Mouse (Mus musculus) urinary bladder, postnatal 14 days (tissue): ENCODE measurements at regions not wholly inside any gene's neighbourhood (a gene's known extent, or its start where the extent isn't known, plus 50 kb on each side); places are given as distances from the start of the nearest gene placed in this dataset.

Source experiments
- DNase-seq: peaks from one replicate; pipeline ENCODE4 v3.0.0; 2021; ENCODE audit warnings: low spot score

DNA sequence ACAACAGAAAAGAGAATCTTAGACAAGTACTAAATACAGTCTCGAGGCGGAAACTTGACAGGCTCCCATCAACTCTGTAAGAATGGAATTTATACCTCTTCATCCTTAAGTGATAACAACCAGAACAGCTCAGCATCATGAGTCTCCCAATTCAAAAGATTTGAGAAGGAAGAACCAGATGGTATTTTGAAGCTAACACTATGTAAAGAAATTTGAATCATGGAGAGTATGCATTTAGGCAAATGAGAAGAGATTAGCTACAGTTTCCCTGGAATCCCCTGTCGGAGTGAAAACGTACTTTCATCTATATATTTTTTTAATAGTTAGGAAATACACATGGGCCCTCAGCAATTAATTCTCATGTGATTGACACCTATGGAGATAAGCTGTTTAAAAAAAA lies 140.9 kb downstream of the Nrip1 start:
- no peak for DNase-seq

DNA sequence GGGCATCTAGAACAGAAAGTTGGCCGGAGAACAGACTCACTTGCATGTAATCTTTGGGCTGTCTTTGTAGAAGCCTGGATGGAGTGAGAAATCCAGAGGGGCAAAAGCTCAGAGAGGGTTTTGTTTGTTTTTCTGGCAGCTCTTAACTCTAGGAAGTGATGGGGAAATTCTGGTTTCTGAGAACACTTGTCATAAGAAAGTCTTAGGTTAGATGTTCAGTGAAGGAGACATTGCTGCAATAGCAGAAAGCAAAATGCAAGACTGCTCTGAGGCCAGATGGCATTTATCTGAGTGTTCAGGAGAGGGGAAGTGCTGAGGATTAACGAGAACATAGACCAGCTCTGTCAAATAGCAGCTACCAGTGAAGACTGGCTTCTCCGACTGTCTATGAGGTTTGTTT lies 141.5 kb downstream of the Nrip1 start:
- no peak for DNase-seq

DNA sequence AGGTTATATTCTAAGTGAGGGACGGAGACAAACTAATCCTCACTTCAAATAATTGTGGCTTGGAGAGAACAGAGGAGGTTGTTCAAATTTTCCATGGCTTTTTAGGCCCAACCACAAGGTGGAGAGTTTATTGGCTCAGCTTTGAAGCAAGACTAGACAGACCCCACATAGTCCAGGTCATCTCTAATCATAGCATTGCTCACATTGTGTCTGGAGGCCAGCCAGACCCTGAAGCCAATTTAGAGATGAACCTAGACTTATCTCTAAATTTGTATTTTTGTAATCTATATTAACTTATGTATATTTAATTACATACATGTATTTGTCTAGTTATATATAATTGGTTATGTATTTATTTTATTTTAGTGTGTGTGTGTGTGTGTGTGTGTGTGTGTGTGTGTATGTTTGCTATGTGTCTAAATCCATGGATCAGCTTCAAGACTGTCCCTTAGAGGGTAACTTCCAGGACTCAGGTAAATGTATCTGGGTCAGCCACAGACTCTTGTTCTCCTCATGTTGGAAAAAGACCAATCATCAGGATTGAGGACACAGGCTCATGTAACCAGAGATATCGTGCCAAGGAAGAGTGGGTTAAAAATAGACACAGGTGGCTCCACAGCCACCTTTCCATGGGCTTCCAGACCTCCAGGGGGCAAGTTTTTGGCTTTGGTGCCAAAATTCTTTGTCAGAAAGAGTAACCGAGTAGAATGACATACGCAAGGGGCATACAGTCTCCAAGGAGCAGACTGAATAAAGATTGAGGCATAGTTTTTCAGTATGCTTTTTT lies 142.9 kb downstream of the Nrip1 start:
- no peak for DNase-seq

DNA sequence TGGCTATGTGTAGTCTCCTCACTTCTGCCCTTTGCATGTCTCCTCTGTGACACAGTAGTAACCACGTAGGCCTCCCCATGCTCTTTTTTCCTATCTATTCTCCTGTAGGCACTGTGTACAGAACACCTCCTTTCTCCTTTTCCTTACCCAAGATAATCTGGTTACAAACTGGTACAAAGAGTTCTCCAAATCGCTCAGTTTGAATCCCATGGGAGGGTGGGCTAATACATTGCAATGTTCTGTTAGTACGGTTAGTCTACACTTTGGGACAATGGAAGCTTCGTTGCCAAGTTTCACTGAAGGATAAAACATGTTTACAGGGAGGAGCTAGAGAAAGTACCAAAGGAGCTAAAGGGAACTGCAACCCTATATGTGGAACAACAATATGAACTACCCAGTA lies 145.2 kb downstream of the Nrip1 start:
- no peak for DNase-seq

DNA sequence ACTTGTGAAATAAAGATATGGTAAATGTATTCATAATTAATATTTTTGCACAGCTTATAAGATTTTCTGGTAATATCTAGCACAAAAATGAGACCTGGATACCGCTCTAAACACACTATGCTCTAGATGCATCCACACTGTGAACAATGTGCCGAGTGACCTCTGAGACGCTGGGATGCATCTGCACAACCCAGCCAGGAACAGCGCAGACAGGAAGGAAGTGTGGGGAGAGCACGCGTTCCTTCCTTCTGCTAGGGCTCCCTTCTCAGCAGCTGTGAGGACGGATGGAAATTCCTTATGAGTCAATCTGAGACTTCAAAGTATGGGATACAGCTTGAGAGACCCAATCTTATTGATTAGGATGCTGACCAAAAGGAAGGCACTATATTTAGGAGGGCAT lies 147.2 kb downstream of the Nrip1 start:
- DNase-seq = no peak

DNA sequence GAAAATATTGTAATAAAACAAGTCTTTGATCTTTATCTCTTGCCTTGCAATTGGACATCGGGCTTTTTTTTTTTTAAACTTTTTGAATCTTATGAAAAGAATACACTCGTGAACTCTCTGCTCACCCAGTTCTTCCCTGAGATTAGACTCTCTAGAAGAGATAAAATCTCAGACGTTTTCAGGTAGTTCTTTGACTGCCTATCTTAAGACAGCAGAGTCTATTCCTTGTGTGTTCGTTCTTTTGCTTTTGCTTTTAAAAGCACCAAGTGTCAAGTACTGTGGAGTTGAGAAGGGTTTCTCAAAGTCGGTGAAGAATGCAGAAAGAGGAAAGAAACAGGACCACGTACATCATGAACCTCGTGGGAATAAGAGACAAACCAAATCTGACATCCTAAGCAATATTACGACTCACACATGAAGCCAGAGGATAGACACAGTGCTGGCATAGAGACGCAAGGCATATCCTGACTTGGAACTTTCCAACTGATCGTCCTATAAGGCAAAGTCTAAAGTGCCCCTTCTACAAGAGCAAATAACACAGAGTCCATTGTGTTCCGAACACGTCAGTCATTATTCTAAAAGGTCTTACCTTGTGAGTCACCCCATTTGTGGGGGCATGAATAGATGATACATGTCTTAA lies 147.9 kb downstream of the Nrip1 start:
- no peak for DNase-seq

DNA sequence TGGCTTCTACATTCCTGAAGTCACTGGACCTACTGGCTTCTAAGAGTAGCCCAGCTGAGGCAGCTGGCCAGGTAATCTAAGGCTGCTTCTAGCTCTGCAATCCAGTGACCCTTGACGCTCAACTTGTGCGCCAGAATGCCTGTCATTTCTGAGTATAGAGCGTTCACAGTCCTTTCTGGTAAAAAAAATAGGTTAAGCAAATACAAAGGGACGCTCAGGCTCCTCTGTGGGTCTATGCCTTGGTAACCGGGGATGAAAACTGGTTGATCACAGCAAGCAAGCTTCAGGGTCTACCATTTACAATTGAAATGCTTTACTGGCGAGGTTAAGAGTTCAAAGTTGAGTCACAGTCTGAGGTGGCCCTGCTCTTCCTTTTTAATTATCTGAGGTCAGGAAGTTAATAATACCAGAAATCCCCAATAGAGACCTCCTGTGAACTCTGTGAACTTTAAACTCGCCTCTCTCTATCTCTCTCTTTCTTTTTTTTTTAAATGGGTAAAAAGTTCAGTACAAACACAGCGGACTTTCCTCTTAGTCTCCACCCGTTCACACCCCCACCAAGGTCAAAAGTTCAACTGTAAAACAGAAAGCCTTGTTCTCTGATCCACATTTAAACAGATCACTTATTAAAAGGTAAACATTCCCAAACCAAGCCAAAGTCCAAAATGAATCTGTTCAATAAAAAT lies 148.6 kb downstream of the Nrip1 start:
- DNase-seq = no peak

DNA sequence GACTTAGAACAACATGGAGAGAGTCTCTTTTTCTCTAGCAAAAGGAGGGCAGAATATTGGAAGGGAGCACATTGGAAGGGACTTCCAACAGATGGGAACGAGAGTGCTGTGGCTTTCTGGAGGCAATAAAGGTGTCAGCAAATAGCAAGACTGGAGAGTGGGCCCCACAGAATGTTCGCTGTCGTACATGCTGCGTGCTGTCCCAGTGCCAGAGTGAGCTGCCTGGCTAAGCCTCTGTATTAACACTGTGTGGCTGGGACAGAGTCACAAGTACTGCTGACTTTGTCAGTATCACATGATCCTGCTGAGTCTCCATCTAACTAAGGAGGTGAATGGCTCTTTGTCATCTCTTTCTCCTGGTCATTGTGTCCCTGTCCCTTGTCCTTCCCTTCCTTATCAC lies 149.9 kb downstream of the Nrip1 start:
- no peak for DNase-seq

DNA sequence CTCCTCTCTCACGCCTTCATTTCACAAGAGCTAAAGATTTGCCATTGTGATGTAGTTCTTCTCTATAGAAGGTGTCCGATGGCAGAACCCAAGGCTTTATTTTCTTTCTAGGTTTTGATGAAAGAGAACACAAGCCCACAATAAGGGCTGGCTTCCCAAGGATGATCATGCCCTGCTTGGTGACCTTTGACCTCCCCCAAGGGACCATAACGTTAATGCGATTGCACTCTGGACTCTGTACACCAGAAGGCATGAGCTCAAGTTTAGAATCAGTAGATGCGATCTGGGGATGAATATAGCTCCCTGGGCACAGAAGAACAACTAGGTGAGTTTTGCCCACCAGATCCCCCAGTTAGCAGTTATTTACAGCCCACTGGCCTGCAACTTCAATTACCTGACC lies 150.7 kb downstream of the Nrip1 start:
- DNase-seq = no peak

DNA sequence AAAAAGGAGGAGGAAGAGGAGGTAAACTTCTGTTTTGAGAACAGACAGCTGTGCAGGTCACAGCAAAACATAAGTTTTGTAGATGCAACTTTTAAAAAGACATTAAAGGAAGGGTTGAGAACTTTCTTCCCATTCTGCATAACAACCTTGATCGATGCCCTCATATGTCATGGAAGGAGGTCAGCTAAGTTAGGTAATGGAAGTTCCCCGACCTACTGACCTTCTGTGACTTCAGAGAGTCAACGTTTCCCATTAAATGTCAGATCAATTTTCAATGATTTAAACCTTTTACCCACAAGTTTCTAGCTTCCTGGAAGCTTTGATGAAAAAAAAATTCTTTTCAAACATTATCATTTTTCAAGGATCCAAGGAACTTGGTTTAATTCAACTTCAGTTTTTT lies 153.2 kb downstream of the Nrip1 start:
- DNase-seq = no peak

DNA sequence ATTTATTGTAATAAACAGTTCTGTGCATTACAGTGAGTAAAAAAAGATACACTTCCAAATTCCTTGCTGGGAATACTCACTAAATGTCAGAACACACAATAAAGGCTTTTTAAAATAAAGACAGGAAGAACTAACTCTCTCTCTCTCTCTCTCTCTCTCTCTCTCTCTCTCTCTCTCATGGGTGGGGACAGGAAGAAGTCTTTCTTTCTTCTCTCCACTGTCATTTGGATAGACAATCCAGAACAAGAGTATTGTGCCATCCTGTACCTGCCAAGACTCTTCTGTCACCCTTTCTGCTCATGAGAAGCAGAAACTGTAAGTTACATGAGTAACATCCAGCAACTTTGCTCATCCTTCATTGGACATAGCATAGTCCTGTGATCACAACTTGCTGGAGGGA lies 154.4 kb downstream of the Nrip1 start:
- DNase-seq = no peak

DNA sequence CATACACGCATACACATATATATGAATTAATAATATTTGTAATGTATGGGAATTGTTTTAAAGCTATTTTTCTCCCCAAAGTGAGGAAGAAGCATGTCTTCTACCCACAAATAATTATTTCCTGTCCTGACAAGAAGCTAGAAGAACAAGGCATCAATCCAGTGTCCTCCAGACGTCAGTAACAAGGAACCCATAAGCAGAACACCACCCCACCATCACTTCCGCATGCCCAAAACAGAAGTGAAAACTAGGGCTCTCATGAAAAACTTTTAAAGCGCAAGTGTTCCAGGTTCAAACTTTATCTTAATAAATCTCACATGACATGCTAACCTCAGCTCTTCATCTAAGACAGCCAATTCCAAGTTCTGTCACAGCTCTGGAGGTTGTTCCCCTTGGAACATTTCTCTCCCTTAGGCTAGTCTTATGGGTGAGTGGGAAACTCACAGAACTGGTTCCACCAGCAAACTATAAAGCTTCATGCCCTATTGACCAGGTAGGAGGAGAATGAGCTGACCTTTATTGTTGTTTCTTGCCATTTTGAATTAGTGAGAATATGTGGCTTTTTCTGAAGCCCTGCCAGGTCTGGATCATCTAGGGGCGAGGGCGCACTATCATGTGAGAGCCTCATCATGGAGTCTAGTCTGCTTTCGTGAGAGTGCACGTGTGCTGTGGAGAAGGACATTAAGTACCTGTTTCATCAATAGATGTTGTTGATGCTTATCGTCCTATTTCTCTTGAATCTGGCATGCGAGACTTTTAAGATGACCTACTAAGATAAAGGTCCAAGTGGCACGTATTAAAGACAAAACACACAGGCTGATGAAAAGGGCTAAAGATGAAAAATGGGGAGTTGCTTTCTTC lies 155.1 kb downstream of the Nrip1 start:
- DNase-seq = no peak

DNA sequence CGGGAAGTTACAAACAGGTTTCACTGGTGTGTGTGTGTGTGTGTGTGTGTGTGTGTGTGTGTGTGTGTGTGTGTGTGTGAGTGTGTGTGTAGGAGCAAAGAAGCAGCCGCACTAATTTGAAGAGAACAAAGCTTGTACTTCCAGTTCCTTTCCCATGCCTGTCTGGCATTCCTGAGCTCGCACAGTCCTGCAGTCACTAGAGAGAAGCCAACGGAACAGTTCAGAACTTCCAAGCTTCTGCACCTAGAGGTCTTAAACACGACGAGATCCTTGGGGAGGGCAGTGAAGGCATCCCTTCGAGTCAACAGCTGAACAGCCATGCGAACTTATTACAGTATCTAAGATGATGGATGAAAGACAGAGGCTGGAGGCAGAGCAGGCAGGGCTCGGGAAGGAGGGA lies 157.4 kb downstream of the Nrip1 start:
- no peak for DNase-seq

DNA sequence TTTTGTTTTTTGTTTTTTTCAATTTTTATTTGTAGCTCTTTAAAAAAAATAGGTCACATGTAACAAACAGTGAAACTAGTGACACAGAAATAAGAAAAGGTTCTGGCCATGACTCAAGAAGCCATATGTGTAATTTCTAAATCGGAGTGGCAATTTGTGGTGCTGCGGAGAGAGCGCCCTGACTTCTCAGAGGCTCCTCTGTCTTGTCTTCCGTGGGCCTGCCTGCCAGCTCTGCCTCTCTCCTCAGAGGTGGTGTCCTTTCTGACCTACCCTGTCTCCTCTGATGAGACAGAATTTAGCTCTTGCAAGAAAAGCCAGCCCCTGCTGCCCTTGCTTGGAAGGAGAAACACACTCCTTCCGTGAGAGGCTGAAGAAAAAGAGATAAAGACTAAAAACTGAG lies 158.1 kb downstream of the Nrip1 start:
- no peak for DNase-seq

DNA sequence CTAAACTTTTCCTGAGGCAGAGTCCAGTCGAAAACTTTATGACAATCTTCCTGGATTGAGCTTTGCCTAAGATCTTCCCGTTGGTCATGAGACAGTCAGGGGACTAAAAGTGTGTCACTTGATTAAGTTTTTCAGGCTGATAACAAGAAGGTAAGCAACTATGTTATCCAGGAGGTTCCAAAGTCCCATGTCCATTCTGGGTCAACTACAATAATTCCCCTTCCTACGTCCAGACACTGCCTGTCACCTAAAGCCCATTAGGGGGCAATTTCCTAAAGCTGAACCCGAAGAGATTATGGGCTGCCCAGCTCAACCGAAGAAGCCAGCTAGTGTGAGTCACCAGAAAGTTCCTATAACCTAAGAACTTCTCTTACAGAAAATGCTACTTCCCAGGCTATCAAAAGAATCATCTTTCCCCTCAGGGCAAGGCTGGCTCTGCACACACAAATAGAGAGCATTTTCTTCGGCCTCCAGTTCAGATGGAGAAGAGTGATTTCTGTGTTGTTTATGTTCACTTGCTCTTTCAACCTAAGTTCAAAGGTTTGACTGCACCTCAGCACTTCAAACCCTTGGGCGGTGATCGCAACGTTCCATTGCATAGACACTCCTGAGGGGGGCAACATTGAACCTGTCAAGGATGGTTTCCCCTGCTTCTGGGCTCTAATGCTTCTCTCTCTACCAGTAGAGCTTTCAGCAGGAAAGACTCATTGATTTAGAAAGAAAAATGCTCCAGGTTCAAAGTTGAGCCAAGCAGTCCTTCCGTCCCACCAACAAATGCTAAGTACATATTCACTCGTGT lies 171.7 kb downstream of the Nrip1 start:
- peak; percentile 34 for DNase-seq

DNA sequence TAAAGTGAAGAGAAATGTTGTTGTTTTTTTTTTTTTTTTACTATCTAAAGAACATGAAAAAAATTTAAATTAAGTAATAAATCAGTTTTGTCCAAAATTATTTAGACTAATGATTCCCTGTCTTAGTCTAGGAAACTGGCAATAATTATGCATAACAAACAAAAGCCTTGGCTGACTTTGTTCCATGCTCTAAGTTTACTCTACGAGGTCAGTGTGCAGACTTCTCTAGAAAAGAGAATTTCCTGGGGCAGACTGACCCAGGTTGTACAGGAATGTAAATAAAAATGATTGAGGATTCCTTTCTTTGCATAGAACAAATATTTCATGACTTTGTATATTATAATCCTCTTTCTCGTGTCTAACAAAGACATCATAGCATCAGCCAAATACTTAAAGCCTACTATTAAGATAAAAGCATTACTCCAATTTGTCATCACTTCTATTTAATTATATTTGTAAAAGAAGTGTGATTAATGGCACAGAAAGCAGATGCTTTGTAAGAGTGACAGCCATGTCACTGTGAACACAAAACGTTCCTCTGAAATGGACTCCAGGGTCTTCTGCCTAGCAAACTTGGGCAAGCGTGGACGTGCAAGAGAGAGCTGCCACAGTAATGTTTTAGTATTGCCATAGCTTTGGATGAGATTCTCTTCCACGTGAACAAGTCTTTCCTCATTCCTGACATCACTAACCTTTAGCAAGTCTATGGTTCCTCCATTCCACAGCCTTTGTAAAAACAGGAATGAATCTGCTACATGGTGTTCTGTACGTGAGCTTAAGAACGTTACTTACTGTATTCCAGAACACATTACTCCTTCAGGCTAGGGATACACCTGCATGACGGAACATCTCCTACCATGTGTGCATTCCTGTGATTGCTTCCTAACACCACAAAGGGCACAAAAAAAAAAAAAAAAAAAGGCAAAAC lies 172.6 kb downstream of the Nrip1 start:
- no peak for DNase-seq

DNA sequence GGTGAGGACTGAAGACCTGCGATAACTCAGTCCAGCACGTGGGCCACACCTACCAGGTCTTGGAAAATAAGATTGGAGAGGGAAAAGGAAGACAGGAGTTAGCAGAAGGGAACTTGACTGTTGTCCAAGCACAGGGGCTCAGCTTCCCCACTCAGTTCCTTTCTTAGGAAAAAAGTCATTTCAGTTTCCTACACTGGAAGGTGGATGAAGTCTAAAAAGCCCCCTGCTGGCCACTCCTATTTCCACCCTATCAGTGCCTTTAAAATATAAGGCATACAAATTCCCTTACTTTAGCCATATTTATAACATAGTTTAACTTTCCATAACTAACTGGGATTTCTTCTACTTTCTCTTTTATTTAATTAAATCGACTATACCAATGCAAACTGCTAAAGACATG lies 173.4 kb downstream of the Nrip1 start:
- DNase-seq = no peak

DNA sequence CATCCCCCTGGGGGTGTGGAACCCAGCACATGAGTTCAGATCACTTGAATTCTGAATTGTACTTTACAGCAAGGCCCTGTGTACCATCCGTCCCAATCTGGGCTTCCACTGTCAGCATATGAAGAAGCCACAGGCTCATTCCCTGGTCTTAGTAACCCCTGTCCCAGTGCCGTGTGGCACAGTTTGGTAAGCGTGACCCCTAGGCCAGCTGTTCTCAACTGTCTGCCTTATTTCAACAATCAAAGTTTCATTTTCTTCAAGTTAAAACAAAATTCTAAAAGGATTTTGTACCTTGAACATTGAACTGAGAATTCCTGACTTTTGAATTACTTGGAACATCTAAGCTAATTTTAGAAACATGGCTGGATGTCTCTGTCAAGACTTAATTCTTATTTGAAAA lies 174.6 kb downstream of the Nrip1 start:
- DNase-seq = no peak

DNA sequence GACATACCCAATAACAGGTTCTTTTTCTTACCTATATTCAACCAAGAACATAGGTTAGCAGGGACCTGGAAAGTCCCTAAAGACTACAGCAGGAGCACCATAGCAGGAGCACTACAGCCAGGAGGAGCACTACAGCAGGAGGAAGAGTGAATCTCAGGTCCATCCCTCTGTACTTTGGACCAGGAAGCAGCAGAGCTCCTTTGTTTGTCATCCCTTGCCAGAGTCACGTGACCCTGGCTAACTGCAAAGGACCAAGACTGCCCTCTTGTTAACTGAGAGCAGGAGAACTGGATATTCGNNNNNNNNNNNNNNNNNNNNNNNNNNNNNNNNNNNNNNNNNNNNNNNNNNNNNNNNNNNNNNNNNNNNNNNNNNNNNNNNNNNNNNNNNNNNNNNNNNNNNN lies 172.2 kb upstream of the Samsn1 start:
- DNase-seq = no peak

DNA sequence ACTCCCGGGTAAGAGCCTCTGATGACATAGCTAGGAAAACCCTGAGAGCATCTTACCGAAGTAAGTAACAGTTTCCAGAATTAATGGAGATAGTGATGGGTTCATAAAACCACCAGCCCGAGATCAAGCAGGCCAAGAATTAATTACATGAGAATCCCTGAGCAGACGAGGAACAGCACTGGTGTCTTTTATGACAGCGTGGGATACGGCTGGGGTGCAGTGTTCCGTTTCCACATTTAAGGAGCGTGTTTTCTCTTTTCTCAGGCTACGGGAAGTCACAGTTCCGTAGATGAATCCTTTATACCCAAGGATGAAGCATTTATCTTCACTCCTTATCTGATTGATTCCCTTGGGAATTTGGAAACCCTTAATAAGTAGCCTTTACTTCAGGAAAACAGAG lies 169.1 kb upstream of the Samsn1 start:
- DNase-seq = no peak

DNA sequence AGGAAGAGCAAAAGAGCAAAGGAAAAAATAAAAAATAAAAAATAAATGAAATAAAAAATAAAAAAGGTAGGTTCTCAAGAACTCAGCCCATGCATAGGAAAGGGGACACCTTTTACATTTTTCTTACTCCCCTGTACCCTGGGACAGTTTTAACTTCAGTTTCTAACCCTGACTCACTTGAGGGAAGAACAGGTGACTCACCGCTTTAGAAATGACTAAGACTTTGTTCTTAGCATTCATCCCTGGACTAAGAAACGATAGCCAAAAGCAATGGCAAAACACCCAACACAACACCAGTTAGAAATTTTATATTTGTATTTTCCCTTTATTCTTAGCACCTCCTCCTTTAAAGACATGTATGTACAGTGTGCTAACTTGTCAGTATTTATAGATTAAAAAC lies 161.5 kb upstream of the Samsn1 start:
- no peak for DNase-seq
